Mouse (Mus musculus): ENCODE data around the gene Smad9. TPM values are rescaled to one million over a fixed set of nuclear protein-coding genes. Genes with fewer than 3 reads are reported as not detected.
A peak's percentile ranks its signal among the peaks of the same experiment; 100 is the strongest.

Smad9 gene
- polyA plus RNA-seq, 1 experiment from 2014 or later, result 1.2 TPM

DNA sequence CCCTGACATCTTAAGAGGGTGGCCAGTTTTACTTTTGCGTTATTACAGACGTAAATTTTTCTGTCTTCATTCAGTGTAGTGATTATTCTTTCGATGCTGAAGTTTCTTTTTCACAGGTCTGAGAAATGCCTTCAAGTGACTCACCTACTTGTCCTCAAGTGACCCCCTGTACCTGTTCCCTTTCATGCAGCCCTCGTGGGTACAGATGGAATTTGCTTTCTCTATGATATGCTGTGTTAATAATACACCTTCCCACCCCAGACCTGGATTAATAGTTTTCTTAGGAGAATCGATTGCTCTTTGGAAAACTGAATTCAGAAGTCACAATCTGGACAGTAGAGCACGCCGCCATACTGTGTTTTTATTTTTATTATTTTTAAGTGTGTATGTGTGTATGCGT lies 18.1 kb upstream of the Smad9 start:
- Histone ChIP-seq H3K4me3 (ENCODE audit: low read depth, low read length) (no peak overlapping the region), H3K4me1 (ENCODE audit: control insufficient read depth, insufficient read depth, low read length) (no peaks in the 10 kb centered on the region; the same call in 1 of the 2 replicates), H3K9me3 (replicated peaks; ENCODE audit: control insufficient read depth, low read length) (no peaks in the 10 kb centered on the region), H3K27me3 (ENCODE audit: control insufficient read depth, insufficient read depth, low read length) (no peaks in the 10 kb centered on the region), H3K36me3 (replicated peaks; ENCODE audit: control insufficient read depth, insufficient read depth, low read depth, low read length) (peaks cover 6% of the 10 kb centered on the region), H3K9ac (replicated peaks; ENCODE audit: low read length) (no peak overlapping the region), H3K27ac (replicated peaks; ENCODE audit: low read depth, low read length) (no peak overlapping the region), H3K4me2 (ENCODE audit: low read depth, low read length) (no peak overlapping the region)
- 95% methylated on average over 8 of the region's 8 CpGs for WGBS
- DNase-seq (ENCODE audit: low spot score), result no peak
- no peak for ATAC-seq (replicated peaks; ENCODE audit: insufficient number of reproducible peaks, low FRiP score, low TSS enrichment, low read depth)

- H3K27me3 ChIP-seq (ENCODE audit: control insufficient read depth, insufficient read depth, low read length), result no peaks in the 10 kb centered on the region
- no peak overlapping the region for H3K4me3 ChIP-seq (ENCODE audit: low read depth, low read length)
- no peak overlapping the region for H3K9ac ChIP-seq (replicated peaks; ENCODE audit: low read length)
- DNase-seq (ENCODE audit: low spot score), result no peak
- WGBS, result 96% methylated on average over 11 of the region's 11 CpGs
- H3K27ac ChIP-seq (replicated peaks; ENCODE audit: low read depth, low read length), result no peak overlapping the region
- no peaks in the 10 kb centered on the region for H3K4me1 ChIP-seq (ENCODE audit: control insufficient read depth, insufficient read depth, low read length)
- peaks cover 19% of the 10 kb centered on the region for H3K36me3 ChIP-seq (replicated peaks; ENCODE audit: control insufficient read depth, insufficient read depth, low read depth, low read length)
- no peak for ATAC-seq (replicated peaks; ENCODE audit: insufficient number of reproducible peaks, low FRiP score, low TSS enrichment, low read depth)
- no peaks in the 10 kb centered on the region for H3K9me3 ChIP-seq (replicated peaks; ENCODE audit: control insufficient read depth, low read length)
- no peak overlapping the region for H3K4me2 ChIP-seq (ENCODE audit: low read depth, low read length)
Measured at GRCm38 (mm10) chr3:54741965-54742364, 13.4 kb upstream of the Smad9 start.

- Histone ChIP-seq H3K27ac (replicated peaks; ENCODE audit: low read depth, low read length) (no peak overlapping the region), H3K9ac (replicated peaks; ENCODE audit: low read length) (no peak overlapping the region), H3K4me2 (ENCODE audit: low read depth, low read length) (no peak overlapping the region), H3K4me1 (ENCODE audit: control insufficient read depth, insufficient read depth, low read length) (no peaks in the 10 kb centered on the region), H3K36me3 (replicated peaks; ENCODE audit: control insufficient read depth, insufficient read depth, low read depth, low read length) (peaks cover 19% of the 10 kb centered on the region), H3K4me3 (ENCODE audit: low read depth, low read length) (no peak overlapping the region), H3K27me3 (ENCODE audit: control insufficient read depth, insufficient read depth, low read length) (no peaks in the 10 kb centered on the region), H3K9me3 (replicated peaks; ENCODE audit: control insufficient read depth, low read length) (no peaks in the 10 kb centered on the region)
- 55% methylated on average over 5 of the region's 5 CpGs for WGBS
- ATAC-seq (replicated peaks; ENCODE audit: insufficient number of reproducible peaks, low FRiP score, low TSS enrichment, low read depth) (no peak), DNase-seq (ENCODE audit: low spot score) (peak; percentile 61)
Measured at GRCm38 (mm10) chr3:54745799-54746198, 9.6 kb upstream of the Smad9 start.

GRCm38 (mm10) chr3:54753411-54753810 lies 2.0 kb upstream of the Smad9 start:
- H3K36me3 ChIP-seq (replicated peaks; ENCODE audit: control insufficient read depth, insufficient read depth, low read depth, low read length), result no peaks in the 10 kb centered on the region; the same call in none of the 2 replicates
- ATAC-seq (replicated peaks; ENCODE audit: insufficient number of reproducible peaks, low FRiP score, low TSS enrichment, low read depth), result no peak
- H3K27me3 ChIP-seq (ENCODE audit: control insufficient read depth, insufficient read depth, low read length), result 0 out of 2 replicates have a peak, but pooled peaks cover 2% of the 10 kb centered on the region
- no peak overlapping the region for H3K27ac ChIP-seq (replicated peaks; ENCODE audit: low read depth, low read length)
- DNase-seq (ENCODE audit: low spot score), result no peak
- no peaks in the 10 kb centered on the region for H3K9me3 ChIP-seq (replicated peaks; ENCODE audit: control insufficient read depth, low read length)
- no peak overlapping the region for H3K4me3 ChIP-seq (ENCODE audit: low read depth, low read length)
- no peaks in the 10 kb centered on the region; the same call in 1 of the 2 replicates for H3K4me1 ChIP-seq (ENCODE audit: control insufficient read depth, insufficient read depth, low read length)
- 91% methylated on average over 4 of the region's 4 CpGs for WGBS
- no peak overlapping the region for H3K4me2 ChIP-seq (ENCODE audit: low read depth, low read length)
- no peak overlapping the region for H3K9ac ChIP-seq (replicated peaks; ENCODE audit: low read length)

GRCm38 (mm10) chr3:54756058-54756457 lies 676 bp downstream of the Smad9 start:
- H3K27me3 ChIP-seq (ENCODE audit: control insufficient read depth, insufficient read depth, low read length), result 0 out of 2 replicates have a peak, but pooled peaks cover 2% of the 10 kb centered on the region
- peak overlapping the region; percentile 70 for H3K4me3 ChIP-seq (ENCODE audit: low read depth, low read length)
- under 1% methylated on average over 11 of the region's 11 CpGs for WGBS
- ATAC-seq (replicated peaks; ENCODE audit: insufficient number of reproducible peaks, low FRiP score, low TSS enrichment, low read depth) (no peak), DNase-seq (ENCODE audit: low spot score) (peak; percentile 36)
- H3K36me3 ChIP-seq (replicated peaks; ENCODE audit: control insufficient read depth, insufficient read depth, low read depth, low read length), result no peaks in the 10 kb centered on the region; the same call in 1 of the 2 replicates
- no peaks in the 10 kb centered on the region for H3K9me3 ChIP-seq (replicated peaks; ENCODE audit: control insufficient read depth, low read length)
- H3K9ac ChIP-seq (replicated peaks; ENCODE audit: low read length), result no peak overlapping the region
- H3K4me2 ChIP-seq (ENCODE audit: low read depth, low read length), result peak overlapping the region; percentile 99
- H3K27ac ChIP-seq (replicated peaks; ENCODE audit: low read depth, low read length), result no peak overlapping the region
- no peaks in the 10 kb centered on the region; the same call in 1 of the 2 replicates for H3K4me1 ChIP-seq (ENCODE audit: control insufficient read depth, insufficient read depth, low read length)

GRCm38 (mm10) chr3:54757446-54757845 lies 2.1 kb downstream of the Smad9 start:
- no peaks in the 10 kb centered on the region for H3K36me3 ChIP-seq (replicated peaks; ENCODE audit: control insufficient read depth, insufficient read depth, low read depth, low read length)
- H3K9ac ChIP-seq (replicated peaks; ENCODE audit: low read length), result no peak overlapping the region
- DNase-seq (ENCODE audit: low spot score) (no peak), ATAC-seq (replicated peaks; ENCODE audit: insufficient number of reproducible peaks, low FRiP score, low TSS enrichment, low read depth) (no peak)
- no peak overlapping the region for H3K4me3 ChIP-seq (ENCODE audit: low read depth, low read length)
- no peaks in the 10 kb centered on the region; the same call in 1 of the 2 replicates for H3K4me1 ChIP-seq (ENCODE audit: control insufficient read depth, insufficient read depth, low read length)
- H3K27me3 ChIP-seq (ENCODE audit: control insufficient read depth, insufficient read depth, low read length), result 0 out of 2 replicates have a peak, but pooled peaks cover 2% of the 10 kb centered on the region
- H3K27ac ChIP-seq (replicated peaks; ENCODE audit: low read depth, low read length), result no peak overlapping the region
- H3K4me2 ChIP-seq (ENCODE audit: low read depth, low read length), result no peak overlapping the region
- no peaks in the 10 kb centered on the region for H3K9me3 ChIP-seq (replicated peaks; ENCODE audit: control insufficient read depth, low read length)
- 75% methylated on average over 8 of the region's 8 CpGs for WGBS

GRCm38 (mm10) chr3:54759211-54759610 lies 3.8 kb downstream of the Smad9 start:
- 59% methylated on average over 9 of the region's 9 CpGs for WGBS
- Histone ChIP-seq H3K4me1 (ENCODE audit: control insufficient read depth, insufficient read depth, low read length) (no peaks in the 10 kb centered on the region; the same call in 1 of the 2 replicates), H3K27me3 (ENCODE audit: control insufficient read depth, insufficient read depth, low read length) (0 out of 2 replicates have a peak, but pooled peaks cover 2% of the 10 kb centered on the region), H3K4me2 (ENCODE audit: low read depth, low read length) (no peak overlapping the region), H3K27ac (replicated peaks; ENCODE audit: low read depth, low read length) (no peak overlapping the region), H3K4me3 (ENCODE audit: low read depth, low read length) (no peak overlapping the region), H3K9ac (replicated peaks; ENCODE audit: low read length) (no peak overlapping the region), H3K36me3 (replicated peaks; ENCODE audit: control insufficient read depth, insufficient read depth, low read depth, low read length) (no peaks in the 10 kb centered on the region), H3K9me3 (replicated peaks; ENCODE audit: control insufficient read depth, low read length) (no peaks in the 10 kb centered on the region)
- DNase-seq (ENCODE audit: low spot score), result no peak
- ATAC-seq (replicated peaks; ENCODE audit: insufficient number of reproducible peaks, low FRiP score, low TSS enrichment, low read depth), result no peak

- H3K4me3 ChIP-seq (ENCODE audit: low read depth, low read length), result no peak overlapping the region
- no peak overlapping the region for H3K9ac ChIP-seq (replicated peaks; ENCODE audit: low read length)
- H3K4me1 ChIP-seq (ENCODE audit: control insufficient read depth, insufficient read depth, low read length), result no peaks in the 10 kb centered on the region
- H3K4me2 ChIP-seq (ENCODE audit: low read depth, low read length), result no peak overlapping the region
- DNase-seq (ENCODE audit: low spot score) (no peak), ATAC-seq (replicated peaks; ENCODE audit: insufficient number of reproducible peaks, low FRiP score, low TSS enrichment, low read depth) (no peak)
- 65% methylated on average over 15 of the region's 15 CpGs for WGBS
- H3K36me3 ChIP-seq (replicated peaks; ENCODE audit: control insufficient read depth, insufficient read depth, low read depth, low read length), result no peaks in the 10 kb centered on the region
- no peaks in the 10 kb centered on the region for H3K9me3 ChIP-seq (replicated peaks; ENCODE audit: control insufficient read depth, low read length)
- no peak overlapping the region for H3K27ac ChIP-seq (replicated peaks; ENCODE audit: low read depth, low read length)
- 0 out of 2 replicates have a peak, but pooled peaks cover 2% of the 10 kb centered on the region for H3K27me3 ChIP-seq (ENCODE audit: control insufficient read depth, insufficient read depth, low read length)
Measured at GRCm38 (mm10) chr3:54760321-54761115, 5.1 kb downstream of the Smad9 start.

All from embryonic facial prominence, embryonic 11.5 days (tissue).